Comparison of ENCODE assay signal across 23 mouse cellular contexts in genomic region chr5:34413921-34414320, GRCm38 (mm10).
"Had no signal": no experiment of that assay in that cellular context is flagged by ENCODE, and none has a peak within 500 bp of the region (broad histone marks: within the 10 kb centered on the region; RNA-seq: fewer than 3 reads in every experiment).

No protein-coding gene starts in this region.

- H3K4me3 ChIP-seq: heart, embryonic 13.5 days; heart, embryonic 15.5 days; hindbrain, embryonic 13.5 days; hindbrain, embryonic 15.5 days; kidney, embryonic 15.5 days; limb, embryonic 13.5 days; limb, embryonic 15.5 days; liver, embryonic 13.5 days; liver, embryonic 15.5 days had no signal

- H3K36me3 ChIP-seq: heart, embryonic 15.5 days; hindbrain, embryonic 13.5 days; hindbrain, embryonic 15.5 days had no signal

- H3K27ac ChIP-seq: heart, embryonic 13.5 days; heart, embryonic 15.5 days; hindbrain, embryonic 13.5 days; hindbrain, embryonic 15.5 days; hindbrain, postnatal 0 days; kidney, embryonic 15.5 days; kidney, postnatal 0 days; limb, embryonic 13.5 days; limb, embryonic 15.5 days; liver, embryonic 13.5 days; liver, embryonic 15.5 days had no signal

- H3K9ac ChIP-seq: heart, embryonic 13.5 days; heart, embryonic 15.5 days; hindbrain, embryonic 13.5 days; hindbrain, embryonic 15.5 days; kidney, embryonic 15.5 days; limb, embryonic 13.5 days; limb, embryonic 15.5 days; liver, embryonic 13.5 days; liver, embryonic 15.5 days had no signal

- H3K9me3 ChIP-seq: heart, embryonic 13.5 days; heart, embryonic 15.5 days; hindbrain, embryonic 13.5 days; hindbrain, embryonic 15.5 days; kidney, embryonic 15.5 days; limb, embryonic 13.5 days; limb, embryonic 15.5 days; liver, embryonic 13.5 days; liver, embryonic 15.5 days had no signal

- H3K27me3 ChIP-seq: heart, embryonic 13.5 days; heart, embryonic 15.5 days; hindbrain, embryonic 13.5 days; hindbrain, embryonic 15.5 days; kidney, embryonic 15.5 days; limb, embryonic 13.5 days; limb, embryonic 15.5 days; liver, embryonic 13.5 days; liver, embryonic 15.5 days had no signal

- DNase-seq: gastrocnemius, postnatal 14 days; gastrocnemius, postnatal 36 days; heart, adult 18-20 months; heart, postnatal 14 days; heart, postnatal 36 days; kidney, adult 11 months; kidney, adult 2 months; kidney, adult 9 months; kidney, postnatal 14 days; kidney, postnatal 36 days; layer of hippocampus, adult 9-11 months; left cerebral cortex, postnatal 4 days; liver, embryonic 13.5 days had no signal

- H3K4me1 ChIP-seq: limb, embryonic 13.5 days had no signal
